Mouse (Mus musculus): ENCODE measurements at regions not wholly inside any gene's neighbourhood (a gene's known extent, or its start where the extent isn't known, plus 50 kb on each side); places are given as distances from the start of the nearest gene placed in this dataset.
"Not testable (repeated sequence)": the region's sequence is repeated elsewhere in the genome, so short reads cannot be mapped to it uniquely, and the experiment has no call there.

DNA sequence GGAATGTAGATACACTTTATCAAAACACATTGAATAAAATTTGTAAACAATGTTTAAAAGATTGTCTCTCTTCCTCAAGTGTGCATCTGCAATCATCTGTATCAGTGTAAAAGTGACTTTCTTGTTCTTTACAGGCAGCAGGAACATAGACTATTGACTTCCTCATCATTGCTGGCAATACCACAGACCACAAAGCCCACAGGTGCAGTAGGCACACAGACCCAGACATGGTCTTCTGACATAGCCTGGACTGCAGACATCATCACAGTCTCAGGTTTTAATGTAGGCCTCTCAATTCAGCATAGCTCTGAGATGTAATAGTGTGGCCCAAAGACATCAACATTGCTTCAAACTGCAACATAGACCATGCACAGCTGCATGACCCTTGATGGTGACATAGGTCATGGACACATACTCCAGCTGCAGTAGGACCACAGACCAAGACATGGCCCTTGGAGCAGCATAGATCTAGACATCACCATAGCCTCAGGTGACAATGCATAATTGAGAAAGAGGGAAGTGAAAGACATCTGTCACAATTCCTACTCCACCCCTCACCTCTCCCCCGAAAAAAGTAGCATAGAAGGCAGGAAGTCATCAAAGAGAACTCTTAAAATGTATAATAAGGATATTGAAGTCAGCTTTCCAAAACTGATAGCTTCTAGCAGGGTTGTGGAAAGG lies 74.1 kb upstream of the Speer2 start:
- WGBS = 79% methylated on average over 1 of the region's 1 CpGs
- ATAC-seq (ENCODE audit: insufficient number of reproducible peaks, low FRiP score, low TSS enrichment, low read depth) (no peak), DNase-seq (ENCODE audit: low spot score) (no peak)
- no peak overlapping the region for H3K27ac ChIP-seq (replicated peaks; ENCODE audit: low read depth, low read length)
- no peaks in the 10 kb centered on the region for H3K4me1 ChIP-seq (ENCODE audit: control insufficient read depth, insufficient read depth, low read length)
- no peaks in the 10 kb centered on the region for H3K36me3 ChIP-seq (ENCODE audit: control insufficient read depth, insufficient read depth, low read length)
- no peaks in the 10 kb centered on the region for H3K9me3 ChIP-seq (ENCODE audit: control insufficient read depth, low read length)
- H3K27me3 ChIP-seq (ENCODE audit: control insufficient read depth, insufficient read depth, low read length) = no peaks in the 10 kb centered on the region
- H3K4me2 ChIP-seq (ENCODE audit: low read depth, severe bottlenecking) = no peak overlapping the region
- H3K4me3 ChIP-seq (ENCODE audit: low read depth, low read length) = no peak overlapping the region
- no peak overlapping the region for H3K9ac ChIP-seq (ENCODE audit: low read length)

DNA sequence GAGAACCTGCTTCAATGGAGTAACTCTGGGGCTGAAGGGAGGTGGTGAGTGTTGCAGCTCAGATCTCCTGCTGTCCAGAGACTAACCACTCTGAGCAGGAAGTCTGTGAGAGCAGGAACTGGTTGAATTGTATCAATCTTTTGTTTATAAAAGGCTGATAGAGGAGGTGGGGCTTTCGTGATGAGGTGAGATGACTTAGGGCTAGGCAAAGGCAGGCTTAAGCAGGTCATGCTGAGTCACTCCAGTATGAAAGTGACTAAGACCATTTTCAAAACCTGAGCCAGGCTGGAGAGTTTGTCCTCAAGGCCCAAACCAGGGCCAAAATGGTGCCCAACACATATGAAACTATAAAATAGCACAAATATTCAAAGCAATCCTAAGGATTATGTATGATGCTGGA lies 80.1 kb upstream of the Speer2 start:
- Histone ChIP-seq H3K36me3 (ENCODE audit: control insufficient read depth, insufficient read depth, low read length) (no peaks in the 10 kb centered on the region), H3K27me3 (ENCODE audit: control insufficient read depth, insufficient read depth, low read length) (no peaks in the 10 kb centered on the region), H3K4me3 (ENCODE audit: low read depth, low read length) (no peak overlapping the region), H3K9me3 (ENCODE audit: control insufficient read depth, low read length) (no peaks in the 10 kb centered on the region), H3K9ac (ENCODE audit: low read length) (no peak overlapping the region), H3K4me1 (ENCODE audit: control insufficient read depth, insufficient read depth, low read length) (no peaks in the 10 kb centered on the region), H3K27ac (replicated peaks; ENCODE audit: low read depth, low read length) (no peak overlapping the region), H3K4me2 (ENCODE audit: low read depth, severe bottlenecking) (no peak overlapping the region)
- DNase-seq (ENCODE audit: low spot score) (no peak), ATAC-seq (ENCODE audit: insufficient number of reproducible peaks, low FRiP score, low TSS enrichment, low read depth) (no peak)
- 79% methylated on average over 1 of the region's 1 CpGs for WGBS

- no peak overlapping the region for H3K4me3 ChIP-seq (ENCODE audit: low read depth, low read length)
- H3K4me1 ChIP-seq (ENCODE audit: control insufficient read depth, insufficient read depth, low read length) = no peaks in the 10 kb centered on the region
- H3K4me2 ChIP-seq (ENCODE audit: low read depth, severe bottlenecking) = no peak overlapping the region
- H3K9me3 ChIP-seq (ENCODE audit: control insufficient read depth, low read length) = no peaks in the 10 kb centered on the region
- no peaks in the 10 kb centered on the region for H3K27me3 ChIP-seq (ENCODE audit: control insufficient read depth, insufficient read depth, low read length)
- H3K36me3 ChIP-seq (ENCODE audit: control insufficient read depth, insufficient read depth, low read length) = no peaks in the 10 kb centered on the region
- H3K9ac ChIP-seq (ENCODE audit: low read length) = no peak overlapping the region
- ATAC-seq (ENCODE audit: insufficient number of reproducible peaks, low FRiP score, low TSS enrichment, low read depth) (no peak), DNase-seq (ENCODE audit: low spot score) (no peak)
- H3K27ac ChIP-seq (replicated peaks; ENCODE audit: low read depth, low read length) = no peak overlapping the region
- 93% methylated on average over 10 of the region's 10 CpGs for WGBS
Observed at GRCm38 (mm10) chr16:69948783-69949182, 85.2 kb upstream of the Speer2 start.

DNA sequence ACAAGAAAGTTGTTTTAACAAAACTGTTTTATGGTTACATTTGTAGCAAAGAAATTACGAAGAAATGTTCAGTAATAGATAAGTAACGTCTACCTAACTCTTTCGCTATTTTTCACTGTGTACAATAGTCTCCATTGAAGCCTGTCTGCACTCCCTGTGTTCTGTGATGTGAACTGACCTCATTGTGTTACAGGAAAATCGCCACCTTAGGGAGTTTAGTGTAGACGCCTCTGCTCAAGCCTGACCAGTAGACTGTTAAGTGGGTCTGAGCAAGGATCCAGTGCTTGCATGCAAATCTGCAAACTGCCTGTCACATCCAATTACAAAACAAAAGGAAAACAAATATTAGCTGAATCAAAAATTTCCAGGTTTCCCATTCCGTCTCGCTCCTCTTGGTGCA lies 85.8 kb upstream of the Speer2 start:
- Histone ChIP-seq H3K27me3 (ENCODE audit: control insufficient read depth, insufficient read depth, low read length) (no peaks in the 10 kb centered on the region), H3K36me3 (ENCODE audit: control insufficient read depth, insufficient read depth, low read length) (no peaks in the 10 kb centered on the region), H3K4me1 (ENCODE audit: control insufficient read depth, insufficient read depth, low read length) (no peaks in the 10 kb centered on the region), H3K9ac (ENCODE audit: low read length) (no peak overlapping the region), H3K9me3 (ENCODE audit: control insufficient read depth, low read length) (no peaks in the 10 kb centered on the region), H3K4me2 (ENCODE audit: low read depth, severe bottlenecking) (no peak overlapping the region), H3K27ac (replicated peaks; ENCODE audit: low read depth, low read length) (no peak overlapping the region), H3K4me3 (ENCODE audit: low read depth, low read length) (no peak overlapping the region)
- ATAC-seq (ENCODE audit: insufficient number of reproducible peaks, low FRiP score, low TSS enrichment, low read depth) = no peak
- DNase-seq (ENCODE audit: low spot score) = no peak
- 90% methylated on average over 7 of the region's 7 CpGs for WGBS

DNA sequence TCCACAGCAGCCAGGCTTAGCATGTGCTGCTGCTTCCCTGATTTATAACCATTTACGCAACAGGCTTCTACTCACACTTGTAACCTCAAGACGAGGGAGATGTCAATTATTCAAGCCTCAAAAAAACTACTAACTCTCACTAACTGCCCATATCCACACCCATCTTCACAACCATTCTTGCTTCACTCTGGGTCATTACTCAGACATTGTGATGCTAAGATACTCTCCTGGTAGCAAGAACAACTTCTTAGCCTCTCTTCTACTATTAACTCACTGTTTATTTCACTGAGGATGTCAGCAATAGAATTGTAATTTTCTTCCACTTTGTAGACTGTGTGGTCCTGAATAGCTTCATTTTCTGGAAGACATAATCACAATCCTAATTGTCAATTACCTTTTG lies 88.0 kb upstream of the Speer2 start:
- Histone ChIP-seq H3K27me3 (ENCODE audit: control insufficient read depth, insufficient read depth, low read length) (no peaks in the 10 kb centered on the region), H3K9ac (ENCODE audit: low read length) (no peak overlapping the region), H3K4me2 (ENCODE audit: low read depth, severe bottlenecking) (no peak overlapping the region), H3K4me3 (ENCODE audit: low read depth, low read length) (no peak overlapping the region), H3K4me1 (ENCODE audit: control insufficient read depth, insufficient read depth, low read length) (no peaks in the 10 kb centered on the region), H3K27ac (replicated peaks; ENCODE audit: low read depth, low read length) (no peak overlapping the region), H3K36me3 (ENCODE audit: control insufficient read depth, insufficient read depth, low read length) (no peaks in the 10 kb centered on the region), H3K9me3 (ENCODE audit: control insufficient read depth, low read length) (no peaks in the 10 kb centered on the region)
- 80% methylated on average over 2 of the region's 2 CpGs for WGBS
- DNase-seq (ENCODE audit: low spot score) = no peak
- ATAC-seq (ENCODE audit: insufficient number of reproducible peaks, low FRiP score, low TSS enrichment, low read depth) = no peak

GRCm38 (mm10) chr16:69966561-69966960 lies 103.0 kb upstream of the Speer2 start:
- not testable (repeated sequence) for H3K4me1 ChIP-seq (ENCODE audit: control insufficient read depth, insufficient read depth, low read length); H3K4me3 ChIP-seq (ENCODE audit: low read depth, low read length); H3K36me3 ChIP-seq (ENCODE audit: control insufficient read depth, insufficient read depth, low read length); H3K27me3 ChIP-seq (ENCODE audit: control insufficient read depth, insufficient read depth, low read length); H3K9me3 ChIP-seq (ENCODE audit: control insufficient read depth, low read length); H3K4me2 ChIP-seq (ENCODE audit: low read depth, severe bottlenecking); H3K27ac ChIP-seq (replicated peaks; ENCODE audit: low read depth, low read length); DNase-seq (ENCODE audit: low spot score); H3K9ac ChIP-seq (ENCODE audit: low read length); ATAC-seq (ENCODE audit: insufficient number of reproducible peaks, low FRiP score, low TSS enrichment, low read depth)
- WGBS = 95% methylated on average over 7 of the region's 7 CpGs

DNA sequence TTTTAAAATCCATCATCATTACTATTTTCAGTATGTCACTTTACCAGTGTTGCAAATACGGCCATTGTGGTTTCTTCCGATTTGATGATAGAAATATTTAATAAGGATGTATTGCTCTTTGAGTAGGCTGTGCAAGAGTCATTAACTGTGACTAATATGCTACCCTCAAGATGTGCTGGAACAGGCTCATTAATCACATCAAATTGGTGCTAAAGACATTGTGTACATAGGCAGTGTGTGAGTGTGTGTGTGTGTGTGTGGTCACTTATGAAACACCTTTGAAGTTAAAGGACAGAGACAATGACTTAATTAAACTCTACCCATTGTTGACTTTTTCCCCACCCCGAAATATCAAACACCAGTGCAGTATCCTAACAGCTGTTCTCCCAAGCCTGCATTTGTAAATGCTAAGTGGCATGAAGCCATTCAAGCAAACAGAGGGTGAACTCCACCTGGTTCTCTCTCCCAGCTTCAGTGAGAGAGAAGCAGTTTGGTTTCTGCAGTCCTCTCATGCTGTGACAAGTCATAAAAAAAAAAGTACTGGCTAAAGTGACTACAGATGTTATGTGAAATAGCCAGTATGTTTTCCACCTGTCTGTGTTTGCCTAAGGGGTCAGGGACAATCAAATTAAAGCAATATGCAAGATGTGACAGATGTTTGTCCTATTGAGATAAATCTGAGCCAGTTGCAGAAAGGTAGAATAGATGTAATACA lies 116.4 kb upstream of the Speer2 start:
- ATAC-seq (ENCODE audit: insufficient number of reproducible peaks, low FRiP score, low TSS enrichment, low read depth) = peak; percentile 73; the same call in 1 of the 2 replicates
- Histone ChIP-seq H3K27ac (replicated peaks; ENCODE audit: low read depth, low read length) (no peak overlapping the region), H3K4me3 (ENCODE audit: low read depth, low read length) (no peak overlapping the region), H3K9ac (ENCODE audit: low read length) (no peak overlapping the region), H3K9me3 (ENCODE audit: control insufficient read depth, low read length) (no peaks in the 10 kb centered on the region), H3K36me3 (ENCODE audit: control insufficient read depth, insufficient read depth, low read length) (no peaks in the 10 kb centered on the region), H3K27me3 (ENCODE audit: control insufficient read depth, insufficient read depth, low read length) (no peaks in the 10 kb centered on the region), H3K4me2 (ENCODE audit: low read depth, severe bottlenecking) (no peak overlapping the region), H3K4me1 (ENCODE audit: control insufficient read depth, insufficient read depth, low read length) (no peaks in the 10 kb centered on the region)
- DNase-seq (ENCODE audit: low spot score) = peak; percentile 36
- 29% methylated on average over 3 of the region's 3 CpGs for WGBS

- H3K9ac ChIP-seq (ENCODE audit: low read length) = no peak overlapping the region
- no peak overlapping the region for H3K27ac ChIP-seq (replicated peaks; ENCODE audit: low read depth, low read length)
- no peaks in the 10 kb centered on the region for H3K4me1 ChIP-seq (ENCODE audit: control insufficient read depth, insufficient read depth, low read length)
- no peak for ATAC-seq (ENCODE audit: insufficient number of reproducible peaks, low FRiP score, low TSS enrichment, low read depth)
- no peaks in the 10 kb centered on the region for H3K36me3 ChIP-seq (ENCODE audit: control insufficient read depth, insufficient read depth, low read length)
- H3K9me3 ChIP-seq (ENCODE audit: control insufficient read depth, low read length) = no peaks in the 10 kb centered on the region
- H3K4me2 ChIP-seq (ENCODE audit: low read depth, severe bottlenecking) = no peak overlapping the region
- DNase-seq (ENCODE audit: low spot score) = no peak
- H3K4me3 ChIP-seq (ENCODE audit: low read depth, low read length) = no peak overlapping the region
- H3K27me3 ChIP-seq (ENCODE audit: control insufficient read depth, insufficient read depth, low read length) = no peaks in the 10 kb centered on the region
- 60% methylated on average over 5 of the region's 5 CpGs for WGBS
Observed at GRCm38 (mm10) chr16:69984320-69984719, 120.8 kb upstream of the Speer2 start.
